ENCODE assay signal across 8 mouse cellular contexts in genomic region chr15:37042559-37042958, GRCm38 (mm10). TPM values are rescaled to one million over a fixed set of nuclear protein-coding genes. Genes with fewer than 3 reads are reported as not detected.
DNase-seq lines count a peak whose midpoint lies in the region; ATAC-seq and TF ChIP-seq lines count a peak whose summit lies in the region.
"Had no signal": no experiment of that assay in that cellular context is flagged by ENCODE, and none has a peak within 500 bp of the region (broad histone marks: within the 10 kb centered on the region; RNA-seq: fewer than 3 reads in every experiment).

No protein-coding gene starts in this region.

- H3K4me3 ChIP-seq in heart, postnatal 0 days (ENCODE audit: low read depth, low read length), result no peak overlapping the region
- H3K4me3 ChIP-seq: liver, embryonic 15.5 days had no signal

- intact Hi-C loops in left cerebral cortex, postnatal 4 days (cut with DNase I), result no loop called here

- peak; percentile 92 for DNase-seq in brain, adult 2 months (ENCODE audit: low read depth, low spot score)
- peak; percentile 33 to 35 for DNase-seq in cerebellum, adult 18-20 months
- DNase-seq in heart, postnatal 0 days (ENCODE audit: low spot score), result peak; percentile 17
- DNase-seq in left cerebral cortex, postnatal 4 days, result peak; percentile 56
- DNase-seq in telencephalon, adult 2 months (ENCODE audit: low read depth, low spot score), result peak; percentile 83
- DNase-seq in thymus, postnatal 4 days, result no peak
- no peak for DNase-seq in kidney, postnatal 14 days

- no peak overlapping the region for H3K4me2 ChIP-seq in heart, postnatal 0 days (ENCODE audit: low read depth, low read length)
- H3K4me2 ChIP-seq: liver, embryonic 15.5 days had no signal

- ATAC-seq in heart, postnatal 0 days (ENCODE audit: insufficient read depth, low read depth), result no peak

- no peaks in the 10 kb centered on the region for H3K9me3 ChIP-seq in heart, postnatal 0 days (replicated peaks; ENCODE audit: control insufficient read depth, low read length)
- H3K9me3 ChIP-seq: liver, embryonic 15.5 days had no signal

- no peak for TF ChIP-seq EP300 in heart, postnatal 0 days (IDR thresholded peaks at IDR 0.05; ENCODE audit: low read depth)

- no peak overlapping the region for H3K9ac ChIP-seq in heart, postnatal 0 days (replicated peaks; ENCODE audit: low read depth, low read length)
- H3K9ac ChIP-seq: liver, embryonic 15.5 days had no signal

- H3K36me3 ChIP-seq in heart, postnatal 0 days (replicated peaks; ENCODE audit: control insufficient read depth, insufficient read depth, low read length), result no peaks in the 10 kb centered on the region
- H3K36me3 ChIP-seq: liver, embryonic 15.5 days had no signal

- TF ChIP-seq CTCF in heart, postnatal 0 days (IDR thresholded peaks at IDR 0.05; ENCODE audit: low read depth), result no peak

- 20% methylated on average over 5 of the region's 5 CpGs for WGBS in heart, postnatal 0 days

- peaks cover 2% of the 10 kb centered on the region; the same call in 1 of the 2 replicates for H3K4me1 ChIP-seq in heart, postnatal 0 days (ENCODE audit: control insufficient read depth, insufficient read depth)
- H3K4me1 ChIP-seq: liver, embryonic 15.5 days had no signal

- no peaks in the 10 kb centered on the region for H3K27me3 ChIP-seq in heart, postnatal 0 days (ENCODE audit: control insufficient read depth, insufficient read depth, low read length)
- H3K27me3 ChIP-seq: liver, embryonic 15.5 days had no signal

- no peak overlapping the region for H3K27ac ChIP-seq in heart, postnatal 0 days (ENCODE audit: low read depth)
- H3K27ac ChIP-seq: liver, embryonic 15.5 days had no signal

RNA-seq across cellular contexts. Expression of gene Zfp706, which starts 35.0 kb away (rescaled TPM):
- 36.9 and 48.7 TPM in 2 replicates for total RNA-seq in heart, postnatal 0 days (2014; rRNA removed; ENCODE audit: low replicate concordance)
- 541 and 578 TPM in 2 replicates for polyA plus RNA-seq in heart, postnatal 0 days (2015; fragmentation: Nextera tagmentation; extraction: Ambion mirVana)
- total RNA-seq in left cerebral cortex, postnatal 4 days (2021), result 100 to 1,000 TPM; 249 to 250 TPM

Comparison
In these comparisons a context has a peak if more than half of its experiments do, and no peak if none do; other contexts are left out.
1. DNase-seq: peak in brain, adult 2 months (single experiment), cerebellum, adult 18-20 months (2 of 2), heart, postnatal 0 days (single experiment), left cerebral cortex, postnatal 4 days (single experiment) and telencephalon, adult 2 months (single experiment); none in thymus, postnatal 4 days (single experiment) and kidney, postnatal 14 days (single experiment).